Mouse (Mus musculus) large intestine, adult 2 months (tissue): ENCODE results near the gene Art3. TPM values are rescaled to one million over a fixed set of nuclear protein-coding genes. Genes with fewer than 3 reads are reported as not detected.

Source experiments
- DNase-seq: peaks from one replicate; pipeline ENCODE4 v3.0.0-alpha.2; 2012; ENCODE audit warnings: low read depth, low spot score
- WGBS: fragments of 180-500 bp; shearing (Covaris S2); methylation state at CpG from one replicate; pipeline ENCODE4 v1.1.7; 2018; 5-methylcytosine and 5-hydroxymethylcytosine counted together
- polyA plus RNA-seq: library from polyadenylated mRNA; depleted of rRNA; stranded (reverse); fragments of >200 nt; gene quantifications from 2 replicates; pipeline ENCODE4 v1.2.3, GENCODE M21; 2012

Art3 gene
- polyA plus RNA-seq, 1 experiment: 9.2 TPM

DNA sequence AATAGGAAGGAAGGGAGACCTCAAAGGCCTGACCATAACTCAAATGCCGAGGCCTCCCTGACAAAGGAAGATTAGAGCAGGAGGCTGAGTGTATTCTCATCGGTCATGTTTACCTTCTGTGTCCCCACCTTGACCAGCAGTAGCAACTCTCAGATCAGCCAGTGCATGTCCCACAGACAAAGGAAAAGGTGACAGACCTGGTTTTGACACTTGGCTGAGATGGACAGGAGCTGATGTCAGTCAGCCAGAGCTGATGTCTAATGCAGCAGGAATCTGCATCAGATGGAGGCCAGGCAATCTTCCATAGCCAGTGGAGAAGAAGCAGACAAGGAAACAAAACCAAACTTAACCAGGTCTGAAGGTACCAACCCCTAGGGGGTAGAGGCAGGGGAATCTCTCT is 41.0 kb downstream of the Art3 start:
- WGBS: 51% methylated on average over 2 of the region's 2 CpGs
- no peak for DNase-seq

DNA sequence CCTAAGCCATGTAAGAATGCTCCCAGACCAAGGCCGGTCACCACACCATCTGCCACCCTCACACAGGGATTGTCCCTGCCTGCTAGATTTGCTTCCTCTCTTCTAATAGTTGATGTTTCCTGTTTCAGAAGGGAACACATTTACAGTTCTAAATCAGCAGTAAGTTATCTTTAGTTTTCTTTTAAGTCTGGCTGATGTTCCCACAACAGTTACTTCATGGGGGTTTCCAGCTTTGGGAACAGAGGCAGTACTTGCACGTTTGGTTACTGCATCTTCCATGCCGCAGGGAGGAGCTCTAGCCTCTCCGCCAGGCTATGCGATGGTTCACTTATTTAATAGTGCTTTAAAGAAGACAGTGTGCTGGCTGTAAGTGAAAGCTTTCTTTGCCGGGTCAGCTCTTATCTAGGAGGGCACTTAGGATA is 43.1 kb downstream of the Art3 start:
- no peak for DNase-seq
- 40% methylated on average over 6 of the region's 6 CpGs for WGBS

GRCm38 (mm10) chr5:92375368-92375767 is 43.7 kb downstream of the Art3 start:
- no peak for DNase-seq
- 88% methylated on average over 17 of the region's 17 CpGs for WGBS

- 62% methylated on average over 13 of the region's 13 CpGs for WGBS
- DNase-seq: no peak
These were observed 45.3 kb downstream of the Art3 start for GRCm38 (mm10) chr5:92376795-92377405.

DNA sequence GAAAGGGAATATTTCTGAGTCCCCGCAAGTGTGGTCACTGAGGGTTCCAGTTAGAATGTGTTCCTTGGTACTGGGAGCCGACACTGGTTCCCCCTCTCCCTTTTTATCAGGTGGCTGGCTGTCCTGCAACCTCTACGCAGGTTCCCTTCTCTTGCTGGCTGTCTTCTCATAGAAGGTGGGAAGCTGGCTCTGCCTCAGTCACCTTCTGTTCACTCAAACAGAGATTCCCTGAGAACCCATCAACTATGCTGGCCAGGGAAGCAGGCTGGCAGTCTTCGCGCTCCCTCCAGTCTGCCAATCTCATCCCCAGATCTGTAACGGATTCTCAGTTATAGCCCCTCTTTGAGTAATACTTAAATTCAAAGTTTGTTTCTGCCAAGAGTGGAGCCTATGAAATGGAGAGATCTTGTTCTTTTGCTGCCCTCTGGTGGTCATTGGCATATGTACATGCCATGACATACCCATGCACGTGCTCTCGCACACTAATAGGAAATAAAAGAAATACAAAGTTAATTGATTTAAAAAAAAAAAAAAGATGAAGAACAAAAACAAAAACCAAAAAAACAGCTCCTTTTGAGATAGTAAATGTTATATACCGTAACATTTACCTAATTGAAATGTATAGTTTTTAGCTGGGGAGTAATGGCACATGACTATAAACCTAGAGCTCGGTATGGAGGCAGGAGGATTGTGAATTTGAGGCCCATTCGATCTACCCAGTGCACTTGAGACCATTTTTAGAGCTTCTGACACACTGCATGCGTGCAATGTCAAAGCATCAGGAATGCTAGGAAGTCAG is 50.1 kb downstream of the Art3 start:
- WGBS: 32% methylated on average over 12 of the region's 12 CpGs
- no peak for DNase-seq

DNA sequence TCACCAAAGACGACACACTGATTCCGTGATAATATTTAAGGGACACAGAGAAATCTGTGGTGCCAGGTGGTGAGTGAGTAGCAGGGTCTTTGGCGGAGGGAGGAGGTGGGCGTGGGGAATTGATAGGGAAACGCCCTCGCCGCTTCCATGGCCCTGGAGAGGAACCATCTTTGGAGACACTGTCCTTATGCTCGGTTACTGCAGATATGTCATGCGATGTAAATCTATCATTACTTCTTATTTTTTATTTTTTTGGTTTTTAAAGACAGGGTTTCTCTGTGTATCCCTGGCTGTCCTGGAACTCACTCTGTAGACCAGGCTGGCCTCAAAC is 50.7 kb downstream of the Art3 start:
- no peak for DNase-seq
- 66% methylated on average over 9 of the region's 9 CpGs for WGBS

DNA sequence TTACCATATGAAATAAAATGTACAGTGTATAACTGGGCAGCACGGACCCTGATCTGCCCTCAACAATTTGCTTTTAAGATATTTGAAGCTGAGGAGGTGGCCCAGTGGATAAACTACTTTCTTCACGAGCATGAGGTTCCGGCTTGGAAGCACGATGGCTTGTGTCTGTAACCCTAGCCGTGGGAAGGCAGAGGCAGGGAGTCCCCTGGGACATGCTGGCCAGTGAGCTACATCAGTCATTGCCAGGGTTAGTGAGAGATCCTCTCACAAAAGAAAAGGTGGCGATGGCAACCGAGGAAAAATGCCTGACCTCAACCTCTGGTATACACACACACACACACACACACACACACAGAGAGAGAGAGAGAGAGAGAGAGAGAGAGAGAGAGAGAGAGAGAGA is 52.1 kb downstream of the Art3 start:
- 72% methylated on average over 7 of the region's 7 CpGs for WGBS
- no peak for DNase-seq

- 56% methylated on average over 7 of the region's 7 CpGs for WGBS
- DNase-seq: no peak
These were observed 53.2 kb downstream of the Art3 start for GRCm38 (mm10) chr5:92384855-92385254.

GRCm38 (mm10) chr5:92386102-92386501 is 54.5 kb downstream of the Art3 start:
- 69% methylated on average over 5 of the region's 5 CpGs for WGBS
- no peak for DNase-seq

- 24% methylated on average over 6 of the region's 6 CpGs for WGBS
- no peak for DNase-seq
These were observed 55.0 kb downstream of the Art3 start for GRCm38 (mm10) chr5:92386643-92387042.

DNA sequence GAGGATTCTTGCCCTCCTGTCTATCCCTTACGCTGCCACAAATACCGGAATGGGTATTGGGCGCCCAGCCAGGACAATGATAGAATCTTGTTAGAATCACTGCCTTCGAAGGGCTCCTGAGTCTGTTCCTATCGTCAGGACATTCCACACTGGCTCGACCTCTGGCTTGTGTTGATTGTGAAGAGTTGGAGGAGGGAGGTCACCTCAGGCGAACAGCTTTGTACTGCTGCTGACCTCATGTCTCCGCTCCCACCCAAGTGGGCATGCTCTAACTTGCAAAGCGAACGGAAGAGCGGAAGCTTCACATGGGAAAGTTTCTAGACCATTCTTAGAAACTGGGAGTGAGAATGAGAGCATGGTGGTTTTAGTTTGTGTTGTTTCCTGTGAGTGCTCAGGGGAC is 55.8 kb downstream of the Art3 start:
- 59% methylated on average over 11 of the region's 11 CpGs for WGBS
- DNase-seq: no peak

DNA sequence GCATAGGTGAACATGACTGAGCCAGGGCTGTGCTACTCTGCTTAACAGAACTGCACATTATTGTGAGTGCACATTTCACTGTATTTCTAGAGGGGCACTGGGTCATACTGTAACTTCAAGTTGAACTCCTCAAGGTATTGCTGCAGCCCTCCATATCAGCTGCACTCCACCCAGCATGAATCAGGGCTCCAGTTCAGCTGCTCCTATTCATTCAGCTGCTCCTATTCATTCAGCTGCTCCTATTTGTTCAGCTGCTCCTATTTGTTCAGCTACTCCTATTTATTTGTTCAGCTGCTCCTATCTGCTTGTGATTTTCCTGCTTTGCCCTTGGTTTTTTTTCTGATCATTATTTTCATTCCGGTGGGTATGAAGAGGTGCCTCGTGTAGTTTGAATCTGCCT is 58.4 kb downstream of the Art3 start:
- 29% methylated on average over 2 of the region's 2 CpGs for WGBS
- DNase-seq: no peak

DNA sequence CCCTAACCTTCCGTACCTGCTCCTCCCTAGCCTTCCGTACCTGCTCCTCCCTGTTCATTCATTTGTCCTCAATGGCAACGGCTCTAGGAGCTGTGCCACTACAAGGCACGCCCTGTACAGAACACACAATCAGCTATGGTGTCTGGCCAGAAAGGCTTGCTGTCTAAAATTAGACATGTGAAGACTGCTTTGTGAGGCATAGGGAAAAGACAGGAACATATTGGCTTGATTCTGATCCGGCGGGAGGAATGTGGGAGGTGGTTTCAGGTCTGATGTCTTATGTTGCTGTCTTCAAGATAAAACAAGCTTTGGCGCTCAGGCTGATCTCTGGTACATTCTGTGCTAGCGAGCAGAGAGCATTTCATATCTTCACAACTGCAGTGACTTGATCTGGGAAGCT is 59.0 kb downstream of the Art3 start:
- WGBS: 35% methylated on average over 8 of the region's 8 CpGs
- DNase-seq: no peak

DNA sequence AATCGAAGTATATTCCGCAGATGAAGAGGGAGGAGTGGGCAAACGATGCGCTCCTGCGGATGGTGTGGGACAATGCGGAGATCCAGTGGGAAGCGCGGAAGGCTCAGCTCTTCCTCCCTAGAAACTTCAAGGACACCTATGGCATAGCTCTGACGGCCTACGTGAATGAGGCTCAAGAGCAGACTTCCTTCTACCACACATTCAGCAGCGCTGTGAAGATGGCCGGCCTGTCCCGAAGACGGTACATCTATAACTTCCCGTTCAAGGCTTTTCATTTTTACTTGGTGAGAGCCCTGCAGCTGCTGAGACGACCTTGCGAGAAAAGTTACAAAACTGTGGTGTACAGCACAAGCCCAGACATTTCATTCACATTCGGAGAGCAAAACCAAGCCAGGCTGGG is 60.9 kb downstream of the Art3 start:
- DNase-seq: no peak
- WGBS: 42% methylated on average over 18 of the region's 18 CpGs

- WGBS: 58% methylated on average over 10 of the region's 10 CpGs
- DNase-seq: no peak
These were observed 62.2 kb downstream of the Art3 start for GRCm38 (mm10) chr5:92393863-92394262.

- DNase-seq: no peak
- 78% methylated on average over 3 of the region's 3 CpGs for WGBS
These were observed 64.1 kb downstream of the Art3 start for GRCm38 (mm10) chr5:92395764-92396163.

GRCm38 (mm10) chr5:92396476-92396875 is 64.8 kb downstream of the Art3 start:
- 81% methylated on average over 6 of the region's 6 CpGs for WGBS
- no peak for DNase-seq

DNA sequence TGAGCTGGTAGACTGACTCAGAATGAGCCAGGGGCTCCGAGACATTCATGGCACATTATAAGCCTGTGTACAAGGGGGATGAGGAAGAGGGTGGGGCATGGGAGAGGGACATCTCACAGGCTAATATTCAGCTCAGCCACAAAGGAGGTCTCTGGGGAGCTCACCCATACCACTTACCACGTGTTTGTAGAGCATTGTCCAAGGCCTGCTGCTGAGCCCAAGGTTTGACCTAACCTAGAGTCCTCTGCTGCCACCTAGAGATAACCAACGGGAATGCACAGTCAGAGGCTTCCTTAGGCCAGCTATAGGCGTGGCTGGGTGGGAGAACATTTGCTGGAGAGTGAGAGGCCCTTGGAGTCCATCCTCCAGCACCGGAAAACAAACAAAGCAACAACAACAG is 66.5 kb downstream of the Art3 start:
- peak; percentile 52 for DNase-seq
- WGBS: 18% methylated on average over 5 of the region's 5 CpGs

DNA sequence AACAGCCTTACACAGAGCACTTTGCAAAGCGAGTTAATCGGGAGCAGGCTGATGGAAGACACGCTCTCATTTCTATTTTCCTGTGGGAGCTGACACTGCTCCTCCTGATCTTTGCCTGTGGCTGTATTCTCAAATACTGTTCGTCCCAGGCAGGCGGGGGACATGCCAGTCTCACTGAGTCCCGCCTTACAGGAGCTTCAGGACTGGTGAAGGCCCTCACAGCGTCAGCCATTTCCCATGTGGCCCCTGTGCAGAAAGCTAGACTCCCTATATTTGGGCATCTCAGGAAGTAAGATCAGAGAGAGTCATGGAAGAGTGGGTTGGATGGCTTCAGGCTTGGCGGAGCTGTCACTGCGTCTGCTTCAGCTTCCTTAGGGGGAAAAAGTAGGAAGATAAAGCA is 71.2 kb downstream of the Art3 start:
- 76% methylated on average over 9 of the region's 9 CpGs for WGBS
- DNase-seq: no peak

GRCm38 (mm10) chr5:92403562-92404399 is 72.2 kb downstream of the Art3 start:
- WGBS: 50% methylated on average over 10 of the region's 10 CpGs
- no peak for DNase-seq

- no peak for DNase-seq
- 33% methylated on average over 2 of the region's 2 CpGs for WGBS
These were observed 72.7 kb downstream of the Art3 start for GRCm38 (mm10) chr5:92404400-92404678.
